Mouse (Mus musculus) thymus, postnatal 14 days (tissue): ENCODE measurements around the gene Oaz1.

Experiments
- DNase-seq: peaks from one replicate; pipeline ENCODE4 v3.0.0; 2021

The Oaz1 gene

DNA sequence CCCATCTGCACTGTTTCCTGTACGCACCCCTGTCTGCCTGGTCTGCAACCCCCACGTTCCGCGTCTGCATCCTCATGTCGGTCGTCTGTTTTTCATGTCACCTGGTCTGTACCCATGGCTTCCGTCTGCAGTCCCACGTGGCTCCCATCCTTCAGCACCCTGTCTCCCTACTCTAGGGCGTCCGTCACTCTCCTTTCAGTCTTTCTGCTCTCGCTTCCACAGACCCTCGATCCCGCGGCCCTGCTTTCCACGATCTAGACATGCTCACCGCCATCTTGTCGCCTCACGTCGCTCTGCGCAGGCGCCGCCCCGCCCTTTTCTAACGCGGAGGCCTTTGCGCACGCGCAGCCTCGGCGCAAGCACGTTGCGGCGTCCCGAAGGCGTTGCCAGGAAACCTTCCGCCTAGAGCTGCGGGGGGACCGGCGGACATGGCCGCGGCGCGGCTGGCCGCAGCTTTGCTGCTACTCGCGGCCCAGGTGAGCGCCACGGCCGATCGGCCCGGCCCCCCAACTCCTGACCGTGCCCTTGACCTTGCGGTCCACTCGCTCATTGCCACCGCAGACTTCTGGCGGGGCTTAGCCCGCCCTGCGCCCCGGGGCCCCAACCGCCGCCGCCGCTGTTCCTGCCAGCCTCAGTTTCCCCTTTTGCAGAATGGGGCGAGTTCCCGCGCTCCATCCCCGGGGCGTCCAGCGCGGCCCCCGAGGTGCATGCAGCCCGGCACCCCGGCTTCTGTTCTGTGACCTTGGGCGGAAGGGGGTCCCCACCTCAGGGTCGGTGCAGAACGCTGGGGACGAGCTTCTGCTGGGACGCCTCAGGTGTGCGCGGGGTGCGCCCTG lies 28.7 kb downstream of the Oaz1 start, which contains the start of the genes Lsm7 and Sppl2b:
Gene Lsm7 (minus strand): TSS at position 297 of the 836 bp plus-strand sequence.
Gene Sppl2b (plus strand): TSS at position 363 of the 836 bp plus-strand sequence.
- DNase-seq: peak; percentile 98

DNA sequence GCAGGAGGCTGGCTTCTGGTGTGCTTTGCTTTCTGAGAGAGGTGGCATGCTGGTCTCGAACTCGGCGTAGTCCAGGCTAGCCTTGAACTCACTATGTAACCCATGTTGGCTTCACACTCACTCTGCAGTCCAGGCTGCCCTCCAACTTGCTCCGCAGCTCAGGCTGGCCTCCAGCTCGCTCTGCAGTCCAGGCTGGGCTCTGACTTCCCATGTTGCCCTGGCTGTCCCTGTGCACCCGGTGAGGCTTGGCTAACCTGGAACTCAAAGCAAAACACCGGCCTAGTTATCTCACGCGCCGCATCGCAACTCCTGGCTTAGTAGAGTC lies 29.3 kb downstream of the Oaz1 start:
- DNase-seq: no peak

DNA sequence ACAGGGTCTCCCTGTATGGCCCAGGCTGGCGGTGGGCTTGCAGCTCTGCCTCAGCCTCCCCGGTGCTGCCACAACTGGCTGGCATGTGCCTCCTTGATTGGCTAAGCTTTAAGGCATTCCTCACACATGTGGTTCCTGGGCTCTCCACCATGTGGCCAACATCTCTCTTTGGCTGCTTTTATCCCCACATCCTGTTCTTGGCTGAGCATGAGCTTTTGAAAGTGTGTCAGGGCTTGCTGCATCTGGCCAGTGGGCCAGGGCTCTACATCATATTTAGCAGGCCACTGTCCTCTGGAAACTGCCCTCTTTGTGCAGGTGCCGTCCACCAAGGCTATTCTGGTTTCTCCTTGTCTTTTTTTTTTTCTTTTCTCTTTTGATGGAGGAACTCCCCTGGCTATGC lies 29.8 kb downstream of the Oaz1 start:
- peak; percentile 20 for DNase-seq

DNA sequence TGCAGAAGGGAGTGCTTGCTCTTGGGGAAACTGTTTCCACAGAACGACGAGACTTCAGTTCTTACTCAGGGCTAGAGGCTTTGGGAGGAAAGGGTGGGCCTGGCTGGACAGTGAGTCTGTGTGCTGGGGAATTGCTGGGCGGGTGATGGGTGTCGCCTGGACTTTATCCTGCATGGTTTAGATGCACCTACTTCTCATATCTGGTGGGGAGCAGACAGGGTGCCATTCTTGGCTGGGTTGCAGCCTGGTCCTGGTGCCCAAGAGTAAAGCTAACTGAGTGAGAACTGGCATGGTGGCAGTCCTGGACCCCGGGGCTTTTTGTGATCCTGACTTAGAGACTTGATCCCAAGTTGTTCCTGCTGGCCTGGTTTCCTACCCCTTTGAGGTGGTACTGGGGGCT lies 30.5 kb downstream of the Oaz1 start:
- no peak for DNase-seq

DNA sequence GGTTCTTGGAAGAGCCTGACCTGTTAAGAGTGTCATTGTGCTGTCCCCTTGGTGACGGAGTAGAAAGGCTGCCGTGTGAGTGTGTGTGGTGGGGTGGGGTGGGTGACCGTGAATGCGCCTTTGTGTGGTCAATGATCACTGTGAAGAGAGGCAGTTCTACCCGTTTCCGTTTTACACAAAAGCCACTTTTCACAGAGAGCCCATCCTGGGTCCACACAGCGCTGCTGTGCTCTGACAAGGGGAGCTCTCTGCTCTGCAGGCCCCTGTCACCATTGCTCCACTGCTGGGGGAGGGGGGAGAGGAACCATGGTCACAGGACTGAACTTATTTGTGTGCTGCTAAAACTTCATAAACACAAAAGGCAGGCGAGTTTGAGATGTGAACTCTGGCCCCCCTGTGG lies 30.9 kb downstream of the Oaz1 start:
- no peak for DNase-seq

DNA sequence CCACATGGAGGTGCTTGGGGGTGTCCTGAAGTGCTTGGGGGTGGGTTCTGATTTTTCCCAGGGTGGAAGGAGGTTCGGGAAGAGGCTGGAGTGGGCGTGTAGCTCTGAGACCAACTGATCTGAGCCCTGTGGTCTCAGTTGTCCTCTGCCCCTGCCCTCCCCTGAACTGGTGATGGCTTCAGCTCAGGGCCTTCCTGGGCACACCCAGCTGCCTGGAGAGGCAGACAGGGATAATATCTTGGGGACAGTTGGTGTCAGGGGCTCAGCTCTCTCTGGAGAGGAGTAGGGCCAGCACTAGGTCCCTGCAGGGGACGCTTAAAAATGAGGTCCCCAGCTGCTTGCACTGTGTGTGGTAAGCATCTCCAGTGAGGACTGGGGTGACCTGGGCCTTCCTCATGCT lies 31.4 kb downstream of the Oaz1 start:
- no peak for DNase-seq

DNA sequence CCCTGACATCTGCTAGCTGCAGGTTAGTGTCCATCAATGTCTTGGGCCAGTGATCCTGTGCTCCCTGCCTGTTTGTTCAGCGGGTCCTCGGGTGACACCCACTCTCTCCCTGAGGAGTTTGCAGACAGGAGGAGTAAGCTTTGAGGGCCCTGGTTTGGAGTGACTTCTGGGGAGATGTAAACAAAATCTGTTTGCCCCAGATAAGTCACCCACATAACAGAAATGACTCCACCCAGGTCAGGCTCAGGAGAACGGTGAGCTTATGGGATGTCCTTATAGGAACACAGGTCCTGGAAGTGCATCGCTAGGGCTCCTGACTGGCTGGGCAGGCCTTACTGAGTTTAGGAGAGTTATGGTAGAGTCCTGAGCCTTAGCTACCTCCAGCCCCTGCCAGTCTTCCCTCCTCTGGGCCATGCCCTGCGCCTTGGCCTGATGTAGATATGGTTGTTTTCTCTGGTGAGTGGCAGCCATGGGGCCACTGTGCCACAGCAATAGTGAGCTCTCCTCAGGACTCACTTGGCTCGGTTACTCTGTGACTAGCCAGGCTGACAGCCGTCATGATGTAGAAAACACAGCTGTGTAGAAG lies 32.0 kb downstream of the Oaz1 start:
- no peak for DNase-seq

DNA sequence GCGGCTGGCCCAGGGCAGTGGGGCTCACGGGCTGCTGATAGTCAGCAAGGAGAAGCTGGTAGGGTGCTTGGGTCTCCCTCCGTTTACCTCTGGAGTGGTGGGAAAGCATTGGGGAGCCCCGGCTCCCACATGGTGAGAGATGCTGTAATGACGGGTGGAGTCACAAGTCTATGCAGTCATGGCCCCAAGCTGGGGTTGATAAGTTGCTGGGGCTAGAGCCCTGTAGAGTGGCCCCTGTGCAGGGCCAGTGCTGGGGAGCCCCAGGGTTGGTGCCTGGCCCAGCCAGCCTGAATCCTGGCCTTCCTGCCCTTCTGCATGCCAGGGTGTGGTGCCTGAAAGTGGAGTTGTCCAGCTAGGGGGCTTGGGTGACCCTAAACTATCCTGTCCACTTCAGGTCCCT lies 35.8 kb downstream of the Oaz1 start:
- no peak for DNase-seq

DNA sequence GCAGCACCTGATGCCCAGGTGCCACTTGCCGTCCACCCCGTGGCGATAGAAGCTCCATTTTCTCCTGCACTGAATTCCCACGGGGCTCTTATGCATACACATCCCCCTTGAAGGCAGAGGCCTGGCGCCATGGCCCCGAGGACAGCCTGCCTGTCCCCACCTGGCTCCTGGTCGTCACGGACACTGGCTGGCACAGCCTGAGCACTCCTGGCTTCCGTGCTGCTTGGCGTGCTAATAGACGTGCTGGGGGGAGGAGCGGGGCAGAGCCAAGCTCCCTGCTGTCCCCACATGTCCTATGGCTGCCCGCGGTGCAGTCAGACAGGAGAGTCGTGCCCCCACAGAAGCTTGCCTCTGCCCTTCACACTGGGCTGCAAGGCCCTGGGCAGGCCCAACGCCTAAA lies 38.0 kb downstream of the Oaz1 start:
- no peak for DNase-seq

DNA sequence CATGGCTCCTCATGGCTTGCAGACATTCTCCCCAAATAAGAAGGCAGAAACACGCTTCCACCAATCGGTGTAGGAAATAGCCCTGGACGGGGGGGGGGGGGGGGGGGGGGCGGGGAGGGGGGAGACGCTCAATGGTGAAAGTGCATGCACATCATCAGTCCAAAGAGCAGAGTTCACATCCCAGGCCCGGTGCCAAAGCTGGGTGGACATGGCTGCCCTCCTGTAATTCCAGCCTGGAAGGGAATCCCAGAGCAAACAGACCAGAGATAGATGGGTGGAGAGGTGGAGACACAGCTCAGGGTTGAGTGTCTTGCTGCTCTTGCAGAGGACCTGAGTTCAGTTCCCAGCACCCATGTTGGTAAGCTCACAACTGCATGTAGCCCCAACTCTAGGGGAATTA lies 44.5 kb downstream of the Oaz1 start:
- no peak for DNase-seq

DNA sequence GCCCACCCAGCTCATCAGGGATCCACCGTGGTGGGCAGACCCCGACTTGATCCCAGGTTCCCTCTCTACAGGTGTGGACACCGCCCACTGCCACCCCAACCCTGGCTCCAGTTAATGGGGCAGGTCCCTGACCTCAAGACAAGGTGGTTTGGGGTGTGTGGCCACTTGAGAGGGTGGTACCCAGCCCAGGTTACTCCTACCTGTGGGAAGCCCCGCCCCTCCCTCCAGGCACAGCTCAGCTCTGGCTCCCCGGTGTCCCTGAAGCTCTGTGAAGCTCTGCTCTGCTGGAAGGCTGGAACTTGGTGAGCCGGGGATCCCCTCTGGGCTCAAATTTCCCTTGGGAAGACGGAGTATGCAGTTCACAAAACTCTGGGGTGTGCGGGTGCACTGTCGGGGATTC lies 45.1 kb downstream of the Oaz1 start, which contains the start of gene Tmprss9:
Gene Tmprss9 (plus strand): TSS at position 268 of the 400 bp plus-strand sequence.
- DNase-seq: no peak

DNA sequence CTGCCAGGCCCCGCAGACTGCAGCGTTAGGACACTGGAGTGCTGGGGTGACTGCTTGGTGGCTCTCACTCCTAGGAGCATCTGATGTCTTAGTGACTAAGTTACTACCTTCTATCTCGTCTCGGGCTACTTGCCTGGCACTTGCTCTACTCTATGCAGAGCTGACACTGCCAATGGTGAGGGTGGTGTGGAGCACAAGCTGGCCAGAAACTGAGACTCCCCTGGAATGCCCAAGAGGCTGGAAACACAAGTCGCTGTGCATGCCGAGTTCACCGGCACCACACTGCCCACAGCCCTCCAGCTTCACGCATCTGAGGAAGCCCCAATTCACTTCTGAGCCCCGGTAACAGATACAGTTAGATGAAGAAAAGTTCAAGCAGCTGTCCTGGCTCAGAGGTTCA lies 47.6 kb downstream of the Oaz1 start:
- DNase-seq: no peak

DNA sequence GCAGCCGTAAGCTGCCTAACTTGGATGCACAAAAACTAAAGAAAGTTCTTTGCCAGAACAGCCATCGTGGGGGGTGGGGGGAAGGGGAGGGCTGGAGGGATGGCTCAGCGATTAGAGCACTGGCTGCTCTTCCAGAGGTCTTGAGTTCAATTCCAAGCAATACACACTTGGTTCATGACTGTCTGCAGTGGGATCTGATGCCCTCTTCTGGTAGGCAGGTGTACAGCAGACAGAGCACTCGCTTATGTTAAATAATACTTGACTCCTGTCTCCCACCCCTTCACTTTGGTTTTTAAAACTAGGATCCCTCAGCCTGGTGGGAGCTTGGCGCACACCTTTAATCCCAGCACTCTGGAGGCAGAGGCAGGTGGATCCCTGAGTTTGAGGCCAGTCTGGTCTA lies 49.6 kb downstream of the Oaz1 start:
- peak; percentile 71 for DNase-seq

DNA sequence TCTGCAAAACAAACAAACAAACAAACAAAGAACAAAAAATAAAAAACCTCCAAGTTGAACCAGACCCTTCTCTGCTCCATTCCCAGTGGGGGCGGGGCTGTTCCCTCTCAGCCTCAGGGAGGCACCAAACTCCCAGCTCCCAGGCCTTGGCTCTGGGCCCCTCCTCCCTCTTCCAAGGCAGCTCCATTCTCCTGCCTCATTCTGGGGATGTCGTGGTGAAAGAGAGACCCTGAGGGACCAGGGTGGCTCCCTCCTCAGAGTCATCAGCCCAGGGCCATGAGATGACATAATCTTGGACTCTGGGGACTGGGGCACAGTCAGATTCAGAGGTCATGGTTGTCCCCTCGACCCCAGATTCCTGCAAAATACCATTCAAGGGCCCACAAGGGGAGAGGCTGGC lies 50.1 kb downstream of the Oaz1 start:
- DNase-seq: no peak
